Mouse (Mus musculus) limb, embryonic 14.5 days (tissue): ENCODE data around the gene Braf. TPM values are rescaled to one million over a fixed set of nuclear protein-coding genes. Genes with fewer than 3 reads are reported as not detected.

Experiments used
- ATAC-seq: fragments of 200-750 bp; cut with Nextera tagmentation; 2 replicates; pipeline ENCODE4 v1.8.0; 2017; ENCODE audit warnings: low read depth, moderate number of reproducible peaks, moderate TSS enrichment; ENCODE audit not compliant: low FRiP score
- DNase-seq: peaks from one replicate; pipeline ENCODE4 v3.0.0-alpha.2; 2015; ENCODE audit warnings: low spot score
- H3K27ac ChIP-seq: fragments of 300-500 bp; sonication (generic); replicated peaks from 2 replicates; pipeline ENCODE4 v1.5.1; 2014; ENCODE audit warnings: low read depth, mild to moderate bottlenecking, low read length, moderate library complexity, mixed read lengths
- H3K27me3 ChIP-seq: fragments of 300-500 bp; sonication (generic); 2 replicates; pipeline ENCODE4 v1.6.1; 2014; ENCODE audit warnings: low read length, mixed read lengths; ENCODE audit not compliant: control insufficient read depth, insufficient read depth
- H3K36me3 ChIP-seq: fragments of 300-500 bp; sonication (generic); 2 replicates; pipeline ENCODE4 v1.6.1; 2014; ENCODE audit warnings: mild to moderate bottlenecking, low read length, moderate library complexity, mixed read lengths; ENCODE audit not compliant: control insufficient read depth, insufficient read depth
- H3K4me1 ChIP-seq: fragments of 300-500 bp; sonication (generic); 2 replicates; pipeline ENCODE4 v1.6.1; 2014; ENCODE audit warnings: antibody characterized with exemption, low read length, mixed read lengths; ENCODE audit not compliant: control insufficient read depth, insufficient read depth
- H3K4me2 ChIP-seq: fragments of 300-500 bp; sonication (generic); replicated peaks from 2 replicates; pipeline ENCODE4 v1.6.1; 2014; ENCODE audit warnings: low read depth, mild to moderate bottlenecking, low read length, moderate library complexity; ENCODE audit not compliant: severe bottlenecking
- H3K4me3 ChIP-seq: fragments of 300-500 bp; sonication (generic); replicated peaks from 2 replicates; pipeline ENCODE4 v1.5.1; 2014; ENCODE audit warnings: low read length
- H3K9ac ChIP-seq: fragments of 300-500 bp; sonication (generic); 2 replicates; pipeline ENCODE4 v1.6.1; 2014; ENCODE audit warnings: mild to moderate bottlenecking, low read depth, low read length, moderate library complexity; ENCODE audit not compliant: severe bottlenecking
- H3K9me3 ChIP-seq: fragments of 300-500 bp; sonication (generic); 2 replicates; pipeline ENCODE4 v1.6.1; 2016; ENCODE audit warnings: low read length; ENCODE audit not compliant: control insufficient read depth
- POLR2A ChIP-seq: fragments of 200-500 bp; IDR thresholded peaks from 2 replicates; pipeline ENCODE4 v1.8.0; 2012; ENCODE audit warnings: inconsistent platforms, mild to moderate bottlenecking, moderate library complexity, borderline replicate concordance; ENCODE audit not compliant: insufficient read depth, insufficient read length; ENCODE audit errors: extremely low read depth
- WGBS: fragments of 180-500 bp; shearing (Covaris S2); extraction: QIAGEN DNeasy Blood & Tissue Kit; methylation state at CpG from one replicate; pipeline ENCODE4 v1.1.7; 2014; 5-methylcytosine and 5-hydroxymethylcytosine counted together
- polyA plus RNA-seq, 2 experiments: library from polyadenylated mRNA; depleted of rRNA in 1 of 2; stranded (reverse) in 1 of 2; unstranded in 1 of 2; fragments of >200 nt; fragmentation: Nextera tagmentation in 1 of 2; extraction: Ambion mirVana in 1 of 2; gene quantifications; 2 replicates each; pipeline versions ENCODE4 v1.2.1 to v1.2.3; 2012 to 2014

Gene Braf
- polyA plus RNA-seq, 2 experiments: 14.2 to 15.2 TPM

DNA sequence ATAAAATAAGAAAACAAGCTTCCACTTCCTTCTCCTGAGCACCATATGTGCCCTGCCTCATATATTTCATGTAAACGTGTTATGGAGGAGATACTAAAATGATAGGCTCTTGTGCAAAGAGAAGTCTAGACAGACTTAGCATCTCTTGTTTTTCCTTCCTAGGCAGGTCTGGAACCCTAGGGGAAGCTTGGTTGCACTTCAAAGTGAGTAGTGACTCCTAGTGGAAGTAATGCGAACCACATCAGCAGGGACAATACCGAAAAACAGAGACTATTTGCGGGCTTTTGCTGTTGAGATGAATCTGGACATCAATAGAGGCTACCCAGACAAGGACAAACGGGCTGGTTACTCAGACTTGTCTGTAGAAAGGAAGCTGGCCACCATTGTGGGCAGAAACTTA lies 157.7 kb downstream of the Braf start:
- no peak for TF ChIP-seq POLR2A
- DNase-seq: peak; percentile 45
- H3K27me3 ChIP-seq: no peaks in the 10 kb centered on the region
- ATAC-seq: no peak
- no peaks in the 10 kb centered on the region for H3K9me3 ChIP-seq
- H3K4me1 ChIP-seq: no peaks in the 10 kb centered on the region
- no peak overlapping the region for H3K4me3 ChIP-seq
- no peaks in the 10 kb centered on the region for H3K36me3 ChIP-seq
- no peak overlapping the region for H3K4me2 ChIP-seq
- WGBS: 15% methylated on average over 5 of the region's 5 CpGs
- no peak overlapping the region for H3K9ac ChIP-seq
- H3K27ac ChIP-seq: no peak overlapping the region

DNA sequence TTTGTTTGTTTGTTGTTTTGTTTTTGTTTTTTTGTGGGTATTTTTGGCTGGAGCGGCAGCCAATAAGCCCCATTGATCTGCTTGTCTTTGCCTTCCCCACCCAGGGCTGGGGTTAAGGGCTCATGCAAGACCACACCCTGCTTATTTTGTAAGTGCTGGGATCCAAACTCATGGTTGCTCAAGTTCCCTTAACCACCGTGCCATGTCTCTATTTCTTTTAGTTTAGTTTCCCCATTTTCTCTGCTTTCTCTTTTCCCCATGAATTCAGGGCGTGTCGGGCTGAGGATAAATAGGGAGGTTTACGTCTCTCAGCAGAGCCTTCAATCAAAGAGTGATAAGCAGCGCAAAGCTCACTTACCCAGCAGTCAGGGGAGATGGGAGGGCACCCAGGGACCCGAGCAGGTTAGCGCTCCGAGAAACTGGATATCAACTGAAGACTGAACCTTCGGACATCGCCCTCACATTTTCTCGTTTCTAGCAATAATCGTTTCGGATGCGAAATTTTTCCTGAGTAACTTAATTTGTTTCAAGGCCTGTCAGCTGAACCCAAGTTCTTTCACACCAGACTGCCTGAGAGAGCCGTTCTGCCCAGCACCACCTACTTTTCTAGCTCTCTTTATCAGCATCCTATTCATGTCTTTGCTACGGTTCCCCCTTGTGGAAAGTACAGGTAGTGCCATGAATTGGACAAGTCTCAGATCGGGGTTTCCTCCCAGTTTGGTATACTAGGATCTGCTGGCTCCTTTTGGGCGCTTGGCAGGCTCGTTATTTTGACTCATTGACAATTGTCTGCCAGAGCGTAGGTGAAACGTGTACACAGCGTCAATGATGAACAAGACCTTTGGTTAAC lies 162.9 kb downstream of the Braf start:
- no peaks in the 10 kb centered on the region for H3K9me3 ChIP-seq
- WGBS: 26% methylated on average over 23 of the region's 23 CpGs
- H3K27me3 ChIP-seq: no peaks in the 10 kb centered on the region
- no peaks in the 10 kb centered on the region for H3K36me3 ChIP-seq
- no peak overlapping the region for H3K4me3 ChIP-seq
- ATAC-seq (peak; percentile 42; the same call in 1 of the 2 replicates), DNase-seq (peak; percentile 88)
- no peak overlapping the region for H3K9ac ChIP-seq
- H3K4me1 ChIP-seq: peaks cover 10% of the 10 kb centered on the region; the same call in 1 of the 2 replicates
- peak overlapping the region; percentile 18; the same call in 1 of the 2 replicates for H3K4me2 ChIP-seq
- no peak overlapping the region for H3K27ac ChIP-seq
- no peak for TF ChIP-seq POLR2A

DNA sequence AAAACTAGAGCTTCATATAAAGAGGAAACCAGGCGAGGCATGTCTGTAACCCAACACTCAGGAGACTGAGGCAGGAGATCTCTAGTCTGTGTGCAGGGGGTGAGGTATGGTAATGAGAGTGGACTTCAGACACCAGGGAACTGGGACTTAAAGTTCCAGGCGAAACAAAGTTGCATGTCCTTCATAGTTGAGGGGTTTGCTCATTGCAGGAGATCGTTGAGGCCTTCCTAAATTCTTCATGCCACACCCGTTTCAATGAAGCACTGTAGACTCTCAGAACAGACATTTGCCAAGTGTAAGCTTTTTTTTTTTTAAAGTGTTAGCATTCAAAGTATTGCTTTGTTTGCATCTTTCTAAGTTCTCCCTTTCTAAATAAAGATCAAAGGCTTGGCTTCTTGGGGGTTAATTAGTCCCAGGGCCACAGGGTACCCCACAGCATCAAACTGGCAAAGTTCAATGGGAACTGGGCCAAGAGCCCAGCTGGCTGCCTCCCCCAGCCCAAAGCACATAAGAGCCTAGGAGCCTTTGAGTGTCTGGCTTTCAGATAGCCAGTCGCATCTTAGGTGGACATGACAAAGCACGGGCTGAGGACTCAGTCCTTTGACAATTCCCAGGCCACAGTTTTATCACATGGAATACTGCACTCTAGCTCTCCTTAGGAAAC lies 165.9 kb downstream of the Braf start:
- Histone ChIP-seq H3K27me3 (no peaks in the 10 kb centered on the region), H3K9ac (no peak overlapping the region), H3K27ac (no peak overlapping the region), H3K9me3 (no peaks in the 10 kb centered on the region), H3K4me1 (peaks cover 30% of the 10 kb centered on the region), H3K4me2 (no peak overlapping the region), H3K36me3 (no peaks in the 10 kb centered on the region), H3K4me3 (no peak overlapping the region)
- ATAC-seq (no peak), DNase-seq (no peak)
- no peak for TF ChIP-seq POLR2A
- WGBS: 37% methylated on average over 6 of the region's 6 CpGs

DNA sequence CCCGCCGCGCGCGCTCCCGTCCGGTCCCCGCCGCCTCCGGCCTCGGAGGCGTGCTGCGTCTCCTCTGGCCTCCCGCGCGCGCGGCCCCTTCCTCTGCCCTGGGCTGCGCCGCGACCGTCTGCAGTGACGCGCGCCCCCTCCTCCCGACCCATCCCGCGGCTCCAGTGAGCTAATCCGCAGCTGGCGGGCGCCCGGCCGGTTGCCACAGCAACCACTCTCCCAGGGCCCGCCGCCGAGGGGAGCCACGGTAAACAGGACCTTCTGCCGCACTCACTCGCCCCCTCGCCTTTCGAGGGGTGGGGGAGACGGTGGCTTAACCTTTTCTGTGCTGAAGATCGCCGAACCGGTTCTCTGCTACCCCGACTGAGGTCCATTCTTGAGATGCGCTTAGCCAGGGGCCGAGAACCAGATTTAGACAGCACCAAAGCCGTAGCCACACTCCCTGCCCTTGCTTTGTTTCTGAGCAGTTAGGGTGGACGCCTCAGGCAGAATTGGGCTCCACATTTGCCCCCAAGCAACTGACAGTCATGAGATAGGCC lies 167.5 kb downstream of the Braf start, which contains the start of gene Dennd2a:
Gene Dennd2a (minus strand): TSS at position 145 of the 539 bp plus-strand sequence.
- H3K4me3 ChIP-seq: peak within 1 kb of the TSS; percentile 88
- peak within 1 kb of the TSS; percentile 94 for H3K27ac ChIP-seq
- H3K9ac ChIP-seq: peak within 1 kb of the TSS; percentile 99
- H3K4me1 ChIP-seq: peaks cover 30% of the 10 kb centered on the region
- 0% methylated on average over 17 of the region's 50 CpGs for WGBS
- no peak for TF ChIP-seq POLR2A
- peak; percentile 93 for ATAC-seq
- no peaks in the 10 kb centered on the region for H3K27me3 ChIP-seq
- no peaks in the 10 kb centered on the region for H3K9me3 ChIP-seq
- peak; percentile 91 for DNase-seq
- H3K36me3 ChIP-seq: no peaks in the 10 kb centered on the region
- H3K4me2 ChIP-seq: peak within 1 kb of the TSS; percentile 66
